Mouse (Mus musculus): ENCODE data around the gene Asb2. TPM values are rescaled to one million over a fixed set of nuclear protein-coding genes. Genes with fewer than 3 reads are reported as not detected.

Gene Asb2
- polyA plus RNA-seq, 1 experiment from 2014 or later: 0.40 TPM

GRCm38 (mm10) chr12:103388505-103389347 is 32.9 kb upstream of the Asb2 start, which contains the start of gene Otub2:
Gene Otub2 (plus strand): TSS chr12:103388682.
- ATAC-seq (replicated peaks; ENCODE audit: low FRiP score) (peak; percentile 99), DNase-seq (ENCODE audit: low spot score) (peak; percentile 96)
- H3K36me3 ChIP-seq (ENCODE audit: control insufficient read depth, insufficient read depth, low read length): no peaks in the 10 kb centered on the region
- no peak within 1 kb of the TSS for H3K27ac ChIP-seq (ENCODE audit: low read depth, low read length)
- H3K27me3 ChIP-seq (ENCODE audit: control insufficient read depth, insufficient read depth, low read length): no peaks in the 10 kb centered on the region
- H3K4me1 ChIP-seq (replicated peaks; ENCODE audit: control insufficient read depth, insufficient read depth, low read length): no peaks in the 10 kb centered on the region
- under 1% methylated on average over 58 of the region's 58 CpGs for WGBS
- peak within 1 kb of the TSS; percentile 68 for H3K4me3 ChIP-seq (ENCODE audit: low read depth, low read length)
- H3K4me2 ChIP-seq (ENCODE audit: low read depth, low read length, severe bottlenecking): peak within 1 kb of the TSS; percentile 77
- no peaks in the 10 kb centered on the region for H3K9me3 ChIP-seq (ENCODE audit: control insufficient read depth, low read length)
- H3K9ac ChIP-seq (ENCODE audit: low read length): peak within 1 kb of the TSS; percentile 85

GRCm38 (mm10) chr12:103380226-103380625 is 24.4 kb upstream of the Asb2 start:
- 80% methylated on average over 4 of the region's 4 CpGs for WGBS
- DNase-seq (ENCODE audit: low spot score) (no peak), ATAC-seq (replicated peaks; ENCODE audit: low FRiP score) (no peak)
- no peaks in the 10 kb centered on the region for H3K27me3 ChIP-seq (ENCODE audit: control insufficient read depth, insufficient read depth, low read length)
- no peaks in the 10 kb centered on the region for H3K36me3 ChIP-seq (ENCODE audit: control insufficient read depth, insufficient read depth, low read length)
- H3K27ac ChIP-seq (ENCODE audit: low read depth, low read length): no peak overlapping the region
- H3K9ac ChIP-seq (ENCODE audit: low read length): no peak overlapping the region
- no peak overlapping the region for H3K4me3 ChIP-seq (ENCODE audit: low read depth, low read length)
- H3K4me2 ChIP-seq (ENCODE audit: low read depth, low read length, severe bottlenecking): no peak overlapping the region
- no peaks in the 10 kb centered on the region for H3K4me1 ChIP-seq (replicated peaks; ENCODE audit: control insufficient read depth, insufficient read depth, low read length)
- no peaks in the 10 kb centered on the region for H3K9me3 ChIP-seq (ENCODE audit: control insufficient read depth, low read length)

GRCm38 (mm10) chr12:103376774-103377173 is 21.0 kb upstream of the Asb2 start:
- Histone ChIP-seq H3K9me3 (ENCODE audit: control insufficient read depth, low read length) (no peaks in the 10 kb centered on the region), H3K4me3 (ENCODE audit: low read depth, low read length) (no peak overlapping the region), H3K4me1 (replicated peaks; ENCODE audit: control insufficient read depth, insufficient read depth, low read length) (no peaks in the 10 kb centered on the region), H3K36me3 (ENCODE audit: control insufficient read depth, insufficient read depth, low read length) (no peaks in the 10 kb centered on the region), H3K27ac (ENCODE audit: low read depth, low read length) (no peak overlapping the region), H3K4me2 (ENCODE audit: low read depth, low read length, severe bottlenecking) (no peak overlapping the region), H3K9ac (ENCODE audit: low read length) (no peak overlapping the region), H3K27me3 (ENCODE audit: control insufficient read depth, insufficient read depth, low read length) (no peaks in the 10 kb centered on the region)
- WGBS: 72% methylated on average over 4 of the region's 4 CpGs
- DNase-seq (ENCODE audit: low spot score) (no peak), ATAC-seq (replicated peaks; ENCODE audit: low FRiP score) (no peak)

GRCm38 (mm10) chr12:103376124-103376523 is 20.3 kb upstream of the Asb2 start:
- ATAC-seq (replicated peaks; ENCODE audit: low FRiP score): no peak
- Histone ChIP-seq H3K9ac (ENCODE audit: low read length) (no peak overlapping the region), H3K36me3 (ENCODE audit: control insufficient read depth, insufficient read depth, low read length) (no peaks in the 10 kb centered on the region), H3K27ac (ENCODE audit: low read depth, low read length) (no peak overlapping the region), H3K4me2 (ENCODE audit: low read depth, low read length, severe bottlenecking) (no peak overlapping the region), H3K9me3 (ENCODE audit: control insufficient read depth, low read length) (no peaks in the 10 kb centered on the region), H3K4me3 (ENCODE audit: low read depth, low read length) (no peak overlapping the region), H3K4me1 (replicated peaks; ENCODE audit: control insufficient read depth, insufficient read depth, low read length) (no peaks in the 10 kb centered on the region), H3K27me3 (ENCODE audit: control insufficient read depth, insufficient read depth, low read length) (no peaks in the 10 kb centered on the region)
- 73% methylated on average over 5 of the region's 5 CpGs for WGBS
- DNase-seq (ENCODE audit: low spot score): no peak

GRCm38 (mm10) chr12:103373530-103374236 is 17.9 kb upstream of the Asb2 start:
- Histone ChIP-seq H3K4me3 (ENCODE audit: low read depth, low read length) (no peak overlapping the region), H3K27me3 (ENCODE audit: control insufficient read depth, insufficient read depth, low read length) (no peaks in the 10 kb centered on the region), H3K27ac (ENCODE audit: low read depth, low read length) (no peak overlapping the region), H3K4me2 (ENCODE audit: low read depth, low read length, severe bottlenecking) (no peak overlapping the region), H3K9ac (ENCODE audit: low read length) (no peak overlapping the region), H3K4me1 (replicated peaks; ENCODE audit: control insufficient read depth, insufficient read depth, low read length) (no peaks in the 10 kb centered on the region), H3K9me3 (ENCODE audit: control insufficient read depth, low read length) (no peaks in the 10 kb centered on the region), H3K36me3 (ENCODE audit: control insufficient read depth, insufficient read depth, low read length) (no peaks in the 10 kb centered on the region)
- 85% methylated on average over 8 of the region's 8 CpGs for WGBS
- ATAC-seq (replicated peaks; ENCODE audit: low FRiP score) (no peak), DNase-seq (ENCODE audit: low spot score) (no peak)

GRCm38 (mm10) chr12:103371711-103372110 is 15.9 kb upstream of the Asb2 start:
- Histone ChIP-seq H3K4me3 (ENCODE audit: low read depth, low read length) (no peak overlapping the region), H3K27ac (ENCODE audit: low read depth, low read length) (no peak overlapping the region), H3K4me1 (replicated peaks; ENCODE audit: control insufficient read depth, insufficient read depth, low read length) (no peaks in the 10 kb centered on the region; the same call in 1 of the 2 replicates), H3K9me3 (ENCODE audit: control insufficient read depth, low read length) (no peaks in the 10 kb centered on the region), H3K27me3 (ENCODE audit: control insufficient read depth, insufficient read depth, low read length) (no peaks in the 10 kb centered on the region), H3K36me3 (ENCODE audit: control insufficient read depth, insufficient read depth, low read length) (no peaks in the 10 kb centered on the region), H3K9ac (ENCODE audit: low read length) (no peak overlapping the region), H3K4me2 (ENCODE audit: low read depth, low read length, severe bottlenecking) (no peak overlapping the region)
- 25% methylated on average over 6 of the region's 6 CpGs for WGBS
- DNase-seq (ENCODE audit: low spot score): peak; percentile 84
- no peak for ATAC-seq (replicated peaks; ENCODE audit: low FRiP score)

- no peak overlapping the region for H3K4me3 ChIP-seq (ENCODE audit: low read depth, low read length)
- no peaks in the 10 kb centered on the region for H3K36me3 ChIP-seq (ENCODE audit: control insufficient read depth, insufficient read depth, low read length)
- H3K9ac ChIP-seq (ENCODE audit: low read length): no peak overlapping the region
- no peaks in the 10 kb centered on the region; the same call in 1 of the 2 replicates for H3K4me1 ChIP-seq (replicated peaks; ENCODE audit: control insufficient read depth, insufficient read depth, low read length)
- DNase-seq (ENCODE audit: low spot score) (no peak), ATAC-seq (replicated peaks; ENCODE audit: low FRiP score) (no peak)
- 78% methylated on average over 4 of the region's 4 CpGs for WGBS
- no peak overlapping the region for H3K4me2 ChIP-seq (ENCODE audit: low read depth, low read length, severe bottlenecking)
- no peaks in the 10 kb centered on the region for H3K27me3 ChIP-seq (ENCODE audit: control insufficient read depth, insufficient read depth, low read length)
- no peaks in the 10 kb centered on the region for H3K9me3 ChIP-seq (ENCODE audit: control insufficient read depth, low read length)
- no peak overlapping the region for H3K27ac ChIP-seq (ENCODE audit: low read depth, low read length)
Measured at GRCm38 (mm10) chr12:103370861-103371260, 15.1 kb upstream of the Asb2 start.

GRCm38 (mm10) chr12:103368777-103369176 is 13.0 kb upstream of the Asb2 start:
- Histone ChIP-seq H3K27me3 (ENCODE audit: control insufficient read depth, insufficient read depth, low read length) (no peaks in the 10 kb centered on the region), H3K9ac (ENCODE audit: low read length) (no peak overlapping the region), H3K9me3 (ENCODE audit: control insufficient read depth, low read length) (no peaks in the 10 kb centered on the region), H3K4me2 (ENCODE audit: low read depth, low read length, severe bottlenecking) (no peak overlapping the region), H3K27ac (ENCODE audit: low read depth, low read length) (no peak overlapping the region), H3K4me3 (ENCODE audit: low read depth, low read length) (no peak overlapping the region), H3K36me3 (ENCODE audit: control insufficient read depth, insufficient read depth, low read length) (no peaks in the 10 kb centered on the region), H3K4me1 (replicated peaks; ENCODE audit: control insufficient read depth, insufficient read depth, low read length) (no peaks in the 10 kb centered on the region; the same call in 1 of the 2 replicates)
- 83% methylated on average over 2 of the region's 2 CpGs for WGBS
- ATAC-seq (replicated peaks; ENCODE audit: low FRiP score): no peak
- DNase-seq (ENCODE audit: low spot score): no peak

All from forebrain, embryonic 11.5 days (tissue).